Mouse (Mus musculus): ENCODE data around the gene Ptprt. TPM values are rescaled to one million over a fixed set of nuclear protein-coding genes. Genes with fewer than 3 reads are reported as not detected.

Gene Ptprt
- total and polyA plus RNA-seq, 3 experiments = not detected

- no peak for TF ChIP-seq NRF1 (IDR thresholded peaks at IDR 0.05; ENCODE audit: insufficient read depth, low read depth, low read length, poor library complexity, severe bottlenecking)
- TF ChIP-seq SMC3 (IDR thresholded peaks at IDR 0.05; ENCODE audit: low read depth, low read length) = no peak
Measured at GRCm38 (mm10) chr2:161600206-161600808, 1060.6 kb downstream of the Ptprt start (continued).

GRCm38 (mm10) chr2:161593391-161594152 lies 1067.4 kb downstream of the Ptprt start:
- no peak for DNase-seq (ENCODE audit: low read depth, low spot score)
- no peaks in the 10 kb centered on the region for H3K36me3 ChIP-seq (ENCODE audit: control insufficient read depth in 1 of 2, insufficient read depth in 2 of 2, low read length in 2 of 2)
- H3K27ac ChIP-seq (ENCODE audit: control insufficient read depth, low read depth, low read length) = no peak overlapping the region
- H3K4me3 ChIP-seq (ENCODE audit: control insufficient read depth in 1 of 2, insufficient read depth in 1 of 2, low read depth in 2 of 2, low read length in 2 of 2) = no peak overlapping the region
- no peaks in the 10 kb centered on the region for H3K4me1 ChIP-seq (ENCODE audit: control insufficient read depth in 1 of 2, insufficient read depth in 2 of 2, low read length in 2 of 2)
- no peaks in the 10 kb centered on the region for H3K9me3 ChIP-seq (replicated peaks; ENCODE audit: insufficient read depth, low read length)
- H3K9ac ChIP-seq (ENCODE audit: control insufficient read depth, low read depth, low read length, poor library complexity, severe bottlenecking) = no peak overlapping the region
- no peaks in the 10 kb centered on the region for H3K79me2 ChIP-seq (ENCODE audit: control insufficient read depth, insufficient read depth, low read length, poor library complexity)
- H3K27me3 ChIP-seq (ENCODE audit: control insufficient read depth in 1 of 2, insufficient read depth in 2 of 2, low read length in 2 of 2) = no peaks in the 10 kb centered on the region
- TF ChIP-seq ZNF384 (IDR thresholded peaks at IDR 0.05; ENCODE audit: low read depth, low read length) (no peak), CHD2 (IDR thresholded peaks at IDR 0.05; ENCODE audit: low read length) (no peak), GABPA (IDR thresholded peaks at IDR 0.05; ENCODE audit: low read depth, low read length) (no peak), E2F4 (IDR thresholded peaks at IDR 0.05; ENCODE audit: borderline replicate concordance, low read depth, low read length) (no peak), MYC (IDR thresholded peaks at IDR 0.05; ENCODE audit: low read depth, low read length) (no peak), RAD21 (IDR thresholded peaks at IDR 0.05; ENCODE audit: low read depth, low read length) (no peak), ZMIZ1 (IDR thresholded peaks at IDR 0.05; ENCODE audit: low read depth, low read length) (no peak), HCFC1 (IDR thresholded peaks at IDR 0.05; ENCODE audit: low read depth, low read length) (no peak), BHLHE40 (IDR thresholded peaks at IDR 0.05; ENCODE audit: borderline replicate concordance, low read depth, low read length) (no peak), UBTF (IDR thresholded peaks at IDR 0.05; ENCODE audit: borderline replicate concordance, insufficient read depth, low read depth, low read length) (no peak), POLR2AphosphoS5 (IDR thresholded peaks at IDR 0.05; ENCODE audit: borderline replicate concordance, low read depth, low read length) (no peak)

- H3K4me1 ChIP-seq (ENCODE audit: control insufficient read depth in 1 of 2, insufficient read depth in 2 of 2, low read length in 2 of 2) = no peaks in the 10 kb centered on the region
- no peak overlapping the region for H3K9ac ChIP-seq (ENCODE audit: control insufficient read depth, low read depth, low read length, poor library complexity, severe bottlenecking)
- no peaks in the 10 kb centered on the region for H3K36me3 ChIP-seq (ENCODE audit: control insufficient read depth in 1 of 2, insufficient read depth in 2 of 2, low read length in 2 of 2)
- DNase-seq (ENCODE audit: low read depth, low spot score) = no peak
- H3K27ac ChIP-seq (ENCODE audit: control insufficient read depth, low read depth, low read length) = no peak overlapping the region
- H3K4me3 ChIP-seq (ENCODE audit: control insufficient read depth in 1 of 2, insufficient read depth in 1 of 2, low read depth in 2 of 2, low read length in 2 of 2) = no peak overlapping the region
- no peaks in the 10 kb centered on the region for H3K9me3 ChIP-seq (replicated peaks; ENCODE audit: insufficient read depth, low read length)
- H3K27me3 ChIP-seq (ENCODE audit: control insufficient read depth in 1 of 2, insufficient read depth in 2 of 2, low read length in 2 of 2) = no peaks in the 10 kb centered on the region
- H3K79me2 ChIP-seq (ENCODE audit: control insufficient read depth, insufficient read depth, low read length, poor library complexity) = no peaks in the 10 kb centered on the region
- TF ChIP-seq GABPA (IDR thresholded peaks at IDR 0.05; ENCODE audit: low read depth, low read length) (no peak), E2F4 (IDR thresholded peaks at IDR 0.05; ENCODE audit: borderline replicate concordance, low read depth, low read length) (no peak), ZMIZ1 (IDR thresholded peaks at IDR 0.05; ENCODE audit: low read depth, low read length) (no peak), MAZ (IDR thresholded peaks at IDR 0.05; ENCODE audit: low read depth, low read length) (no peak), USF2 (IDR thresholded peaks at IDR 0.05; ENCODE audit: borderline replicate concordance in 1 of 2, insufficient read depth in 1 of 2, low read depth in 1 of 2, low read length in 2 of 2) (no peak), TCF12 (IDR thresholded peaks at IDR 0.05; ENCODE audit: low read depth, low read length) (no peak)
Measured at GRCm38 (mm10) chr2:161574401-161574800, 1086.5 kb downstream of the Ptprt start.
